Mouse (Mus musculus) brain, embryonic 14.5 days (tissue): ENCODE data around the gene Rasip1. TPM values are rescaled to one million over a fixed set of nuclear protein-coding genes. Genes with fewer than 3 reads are reported as not detected.
"Not testable (repeated sequence)": the region's sequence is repeated elsewhere in the genome, so short reads cannot be mapped to it uniquely, and the experiment has no call there.

ENCODE experiments used
- DNase-seq: peaks from one replicate; pipeline ENCODE4 v3.0.0-alpha.2; 2011; ENCODE audit warnings: low read depth
- CTCF ChIP-seq: fragments of 200-500 bp; IDR thresholded peaks from 2 replicates; pipeline ENCODE4 v1.5.1; 2012; ENCODE audit warnings: inconsistent platforms, mild to moderate bottlenecking, moderate library complexity, borderline replicate concordance; ENCODE audit not compliant: insufficient read depth, insufficient read length; ENCODE audit errors: extremely low read depth
- POLR2A ChIP-seq: fragments of 200-500 bp; IDR thresholded peaks from 2 replicates; pipeline ENCODE4 v1.6.1; 2012; ENCODE audit warnings: mild to moderate bottlenecking, inconsistent platforms, borderline replicate concordance; ENCODE audit not compliant: poor library complexity, insufficient read depth, insufficient read length, severe bottlenecking; ENCODE audit errors: extremely low read depth
- polyA plus RNA-seq: library from polyadenylated mRNA; depleted of rRNA; stranded (reverse); fragments of >200 nt; gene quantifications from 2 replicates; pipeline ENCODE4 v1.2.3, GENCODE M21; 2012

The Rasip1 gene
- polyA plus RNA-seq, 1 experiment = 17.6 TPM

- TF ChIP-seq POLR2A = no peak
- TF ChIP-seq CTCF = no peak
- no peak for DNase-seq
Observed at GRCm38 (mm10) chr7:45640191-45640957, 13.1 kb downstream of the Rasip1 start.

- TF ChIP-seq CTCF (no peak), POLR2A (no peak)
- DNase-seq = peak; percentile 76
Observed at GRCm38 (mm10) chr7:45641391-45642040, 14.2 kb downstream of the Rasip1 start.

- TF ChIP-seq POLR2A (no peak), CTCF (no peak)
Observed at GRCm38 (mm10) chr7:45642083-45642482, 14.8 kb downstream of the Rasip1 start.

GRCm38 (mm10) chr7:45642503-45643255, 15.4 kb downstream of the Rasip1 start:
- TF ChIP-seq POLR2A (no peak), CTCF (no peak)
- no peak for DNase-seq

More at GRCm38 (mm10) chr7:45642083-45642482, 14.8 kb downstream of the Rasip1 start:
- no peak for DNase-seq

GRCm38 (mm10) chr7:45643441-45644178, 16.3 kb downstream of the Rasip1 start:
- DNase-seq = peak; percentile 100
- TF ChIP-seq CTCF (no peak), POLR2A (peak; percentile 74; the same call in 1 of the 2 replicates)

- TF ChIP-seq POLR2A = no peak
- TF ChIP-seq CTCF = no peak
- peak; percentile 89 for DNase-seq
Observed at GRCm38 (mm10) chr7:45644183-45644582, 16.9 kb downstream of the Rasip1 start.

- DNase-seq = no peak
- TF ChIP-seq CTCF = no peak
- TF ChIP-seq POLR2A = no peak
Observed at GRCm38 (mm10) chr7:45644872-45645590, 17.7 kb downstream of the Rasip1 start.

GRCm38 (mm10) chr7:45645591-45645971, 18.3 kb downstream of the Rasip1 start:
- TF ChIP-seq POLR2A (no peak), CTCF (no peak)
- no peak for DNase-seq

GRCm38 (mm10) chr7:45646671-45647070, 19.4 kb downstream of the Rasip1 start:
- no peak for TF ChIP-seq POLR2A
- no peak for TF ChIP-seq CTCF
- DNase-seq = no peak

GRCm38 (mm10) chr7:45649351-45649750, 22.1 kb downstream of the Rasip1 start:
- no peak for TF ChIP-seq CTCF
- TF ChIP-seq POLR2A = no peak
- DNase-seq = no peak

- DNase-seq = not testable (repeated sequence)
Observed at GRCm38 (mm10) chr7:45650484-45650883, 23.2 kb downstream of the Rasip1 start.
